Mouse (Mus musculus) brain, embryonic 14.5 days (tissue): ENCODE data around the gene Pik3ca. TPM values are rescaled to one million over a fixed set of nuclear protein-coding genes. Genes with fewer than 3 reads are reported as not detected.

ENCODE experiments used
- DNase-seq: peaks from one replicate; pipeline ENCODE4 v3.0.0-alpha.2; 2011; ENCODE audit warnings: low read depth
- CTCF ChIP-seq: fragments of 200-500 bp; IDR thresholded peaks from 2 replicates; pipeline ENCODE4 v1.5.1; 2012; ENCODE audit warnings: inconsistent platforms, mild to moderate bottlenecking, moderate library complexity, borderline replicate concordance; ENCODE audit not compliant: insufficient read depth, insufficient read length; ENCODE audit errors: extremely low read depth
- POLR2A ChIP-seq: fragments of 200-500 bp; IDR thresholded peaks from 2 replicates; pipeline ENCODE4 v1.6.1; 2012; ENCODE audit warnings: mild to moderate bottlenecking, inconsistent platforms, borderline replicate concordance; ENCODE audit not compliant: poor library complexity, insufficient read depth, insufficient read length, severe bottlenecking; ENCODE audit errors: extremely low read depth
- polyA plus RNA-seq: library from polyadenylated mRNA; depleted of rRNA; stranded (reverse); fragments of >200 nt; gene quantifications from 2 replicates; pipeline ENCODE4 v1.2.3, GENCODE M21; 2012; rRNA removed

The Pik3ca gene
- polyA plus RNA-seq, 1 experiment = 27.6 TPM

GRCm38 (mm10) chr3:32510375-32511190 is 113.1 kb downstream of the Pik3ca start:
- TF ChIP-seq CTCF (peak; percentile 72), POLR2A (peak; percentile 91)
- peak; percentile 96 for DNase-seq

- TF ChIP-seq CTCF = no peak
- TF ChIP-seq POLR2A = no peak
- DNase-seq = peak; percentile 42
Measured at GRCm38 (mm10) chr3:32511191-32511550, 113.7 kb downstream of the Pik3ca start.

GRCm38 (mm10) chr3:32512686-32513284 is 115.3 kb downstream of the Pik3ca start:
- TF ChIP-seq CTCF (no peak), POLR2A (no peak)
- no peak for DNase-seq

GRCm38 (mm10) chr3:32513528-32513927 is 116.1 kb downstream of the Pik3ca start:
- no peak for DNase-seq
- TF ChIP-seq CTCF = no peak
- no peak for TF ChIP-seq POLR2A

Other genes starting within 250 kb of the Pik3ca start
- 15.0 and 20.6 TPM in 2 replicates for gene Zmat3, start 31.7 kb upstream of the Pik3ca start, polyA plus RNA-seq
- gene Kcnmb3, start 94.6 kb downstream of the Pik3ca start, polyA plus RNA-seq = not detected in 2 replicates
- 56.4 and 59.4 TPM in 2 replicates for gene Zfp639, start 112.6 kb downstream of the Pik3ca start, polyA plus RNA-seq
- 43.9 and 61.0 TPM in 2 replicates for gene Mfn1, start 131.8 kb downstream of the Pik3ca start, polyA plus RNA-seq
- gene Gnb4, start 218.9 kb downstream of the Pik3ca start, polyA plus RNA-seq = 65.1 and 68.9 TPM in 2 replicates